Mouse (Mus musculus) heart, adult 2 months (tissue): ENCODE measurements around the gene Fgg.

Source experiments
- CTCF ChIP-seq: fragments of 200-600 bp; IDR thresholded peaks from 2 replicates; pipeline ENCODE4 v1.8.1; 2022; ENCODE audit warnings: antibody characterized with exemption, mild to moderate bottlenecking, moderate library complexity
- EP300 ChIP-seq: fragments of 200-500 bp; IDR thresholded peaks from 2 replicates; pipeline ENCODE4 v1.6.1; 2011; ENCODE audit warnings: low read depth, low read length, control low read depth; ENCODE audit not compliant: insufficient read depth
- POLR2A ChIP-seq: fragments of 200-500 bp; IDR thresholded peaks from 2 replicates; pipeline ENCODE4 v1.6.1; 2011; ENCODE audit warnings: mild to moderate bottlenecking, low read depth, low read length, control low read depth; ENCODE audit not compliant: insufficient read depth

DNA sequence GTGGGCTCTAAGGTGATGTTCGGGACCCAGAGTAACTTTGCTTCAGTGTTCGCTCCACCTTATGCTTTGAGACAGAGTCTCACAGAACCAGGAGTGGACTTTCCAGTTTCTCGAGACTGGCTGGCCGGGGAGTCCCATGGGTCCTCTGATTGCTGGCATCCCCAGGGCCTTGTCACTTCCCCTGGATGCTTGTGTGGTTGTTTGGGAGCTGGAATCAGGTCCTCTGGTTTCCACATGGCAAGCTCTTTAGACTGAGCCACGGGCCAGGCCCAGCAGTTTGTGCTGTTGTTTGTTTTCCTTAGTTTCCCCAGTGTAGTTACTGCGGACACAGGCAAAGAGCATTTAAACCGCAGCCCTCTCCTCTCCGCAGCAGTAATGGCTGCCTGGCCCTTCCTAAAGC, 26.3 kb downstream of the Fgg start:
- TF ChIP-seq POLR2A (no peak), EP300 (no peak), CTCF (no peak)
